Mouse (Mus musculus): ENCODE results near the gene Slc38a2. TPM values are rescaled to one million over a fixed set of nuclear protein-coding genes. Genes with fewer than 3 reads are reported as not detected.
A peak's percentile ranks its signal among the peaks of the same experiment; 100 is the strongest.

Gene Slc38a2
- polyA plus RNA-seq, 1 experiment from 2014 or later = 217 TPM

- 26% methylated on average over 14 of the region's 14 CpGs for WGBS
- ATAC-seq (ENCODE audit: insufficient read depth, low FRiP score, low TSS enrichment) = peak; percentile 85
- Histone ChIP-seq H3K9ac (ENCODE audit: low read length) (peak overlapping the region; percentile 89), H3K9me3 (ENCODE audit: control insufficient read depth, low read length) (no peaks in the 10 kb centered on the region), H3K27ac (ENCODE audit: low read depth, low read length) (peak overlapping the region; percentile 85), H3K27me3 (ENCODE audit: control insufficient read depth, insufficient read depth, low read length) (no peaks in the 10 kb centered on the region), H3K4me1 (ENCODE audit: control insufficient read depth, insufficient read depth, low read length) (peaks cover 7% of the 10 kb centered on the region; the same call in 1 of the 2 replicates), H3K4me2 (ENCODE audit: low read depth) (peak overlapping the region; percentile 83), H3K36me3 (ENCODE audit: control insufficient read depth, insufficient read depth, low read length) (no peaks in the 10 kb centered on the region), H3K4me3 (ENCODE audit: low read depth, low read length) (peak overlapping the region; percentile 54)
- no peak for DNase-seq (ENCODE audit: low spot score)
These were observed 9.5 kb upstream of the Slc38a2 start for GRCm38 (mm10) chr15:96708976-96709490.

GRCm38 (mm10) chr15:96708428-96708827, 8.9 kb upstream of the Slc38a2 start:
- Histone ChIP-seq H3K36me3 (ENCODE audit: control insufficient read depth, insufficient read depth, low read length) (no peaks in the 10 kb centered on the region), H3K4me1 (ENCODE audit: control insufficient read depth, insufficient read depth, low read length) (peaks cover 7% of the 10 kb centered on the region; the same call in 1 of the 2 replicates), H3K9ac (ENCODE audit: low read length) (no peak overlapping the region), H3K27me3 (ENCODE audit: control insufficient read depth, insufficient read depth, low read length) (no peaks in the 10 kb centered on the region), H3K9me3 (ENCODE audit: control insufficient read depth, low read length) (no peaks in the 10 kb centered on the region), H3K4me2 (ENCODE audit: low read depth) (no peak overlapping the region), H3K27ac (ENCODE audit: low read depth, low read length) (no peak overlapping the region), H3K4me3 (ENCODE audit: low read depth, low read length) (no peak overlapping the region)
- WGBS = 85% methylated on average over 8 of the region's 8 CpGs
- ATAC-seq (ENCODE audit: insufficient read depth, low FRiP score, low TSS enrichment) (no peak), DNase-seq (ENCODE audit: low spot score) (no peak)

GRCm38 (mm10) chr15:96707936-96708335, 8.4 kb upstream of the Slc38a2 start:
- no peak overlapping the region for H3K9ac ChIP-seq (ENCODE audit: low read length)
- no peak for ATAC-seq (ENCODE audit: insufficient read depth, low FRiP score, low TSS enrichment)
- no peaks in the 10 kb centered on the region for H3K27me3 ChIP-seq (ENCODE audit: control insufficient read depth, insufficient read depth, low read length)
- H3K27ac ChIP-seq (ENCODE audit: low read depth, low read length) = no peak overlapping the region
- no peaks in the 10 kb centered on the region for H3K9me3 ChIP-seq (ENCODE audit: control insufficient read depth, low read length)
- DNase-seq (ENCODE audit: low spot score) = no peak
- no peak overlapping the region for H3K4me2 ChIP-seq (ENCODE audit: low read depth)
- peaks cover 7% of the 10 kb centered on the region; the same call in 1 of the 2 replicates for H3K4me1 ChIP-seq (ENCODE audit: control insufficient read depth, insufficient read depth, low read length)
- 84% methylated on average over 2 of the region's 2 CpGs for WGBS
- no peak overlapping the region for H3K4me3 ChIP-seq (ENCODE audit: low read depth, low read length)
- H3K36me3 ChIP-seq (ENCODE audit: control insufficient read depth, insufficient read depth, low read length) = no peaks in the 10 kb centered on the region

- 88% methylated on average over 12 of the region's 12 CpGs for WGBS
- no peak for ATAC-seq (ENCODE audit: insufficient read depth, low FRiP score, low TSS enrichment)
- peaks cover 5% of the 10 kb centered on the region for H3K4me1 ChIP-seq (ENCODE audit: control insufficient read depth, insufficient read depth, low read length)
- no peak overlapping the region for H3K4me3 ChIP-seq (ENCODE audit: low read depth, low read length)
- H3K4me2 ChIP-seq (ENCODE audit: low read depth) = no peak overlapping the region
- H3K27me3 ChIP-seq (ENCODE audit: control insufficient read depth, insufficient read depth, low read length) = no peaks in the 10 kb centered on the region
- H3K9ac ChIP-seq (ENCODE audit: low read length) = no peak overlapping the region
- H3K27ac ChIP-seq (ENCODE audit: low read depth, low read length) = no peak overlapping the region
- DNase-seq (ENCODE audit: low spot score) = peak; percentile 9
- no peaks in the 10 kb centered on the region for H3K9me3 ChIP-seq (ENCODE audit: control insufficient read depth, low read length)
- no peaks in the 10 kb centered on the region for H3K36me3 ChIP-seq (ENCODE audit: control insufficient read depth, insufficient read depth, low read length)
These were observed 3.0 kb upstream of the Slc38a2 start for GRCm38 (mm10) chr15:96702466-96703031.

- peak overlapping the region; percentile 99; the same call in 1 of the 2 replicates for H3K27ac ChIP-seq (ENCODE audit: low read depth, low read length)
These were observed 1.2 kb upstream of the Slc38a2 start for GRCm38 (mm10) chr15:96700766-96701165.

GRCm38 (mm10) chr15:96698658-96699448, 677 bp downstream of the Slc38a2 start:
- Histone ChIP-seq H3K4me2 (ENCODE audit: low read depth) (peak overlapping the region; percentile 78), H3K27ac (ENCODE audit: low read depth, low read length) (peak overlapping the region; percentile 99), H3K36me3 (ENCODE audit: control insufficient read depth, insufficient read depth, low read length) (peaks cover 11% of the 10 kb centered on the region), H3K9me3 (ENCODE audit: control insufficient read depth, low read length) (no peaks in the 10 kb centered on the region), H3K4me3 (ENCODE audit: low read depth, low read length) (peak overlapping the region; percentile 94), H3K4me1 (ENCODE audit: control insufficient read depth, insufficient read depth, low read length) (peaks cover 13% of the 10 kb centered on the region), H3K9ac (ENCODE audit: low read length) (peak overlapping the region; percentile 100), H3K27me3 (ENCODE audit: control insufficient read depth, insufficient read depth, low read length) (no peaks in the 10 kb centered on the region)
- WGBS = under 1% methylated on average over 79 of the region's 101 CpGs
- ATAC-seq (ENCODE audit: insufficient read depth, low FRiP score, low TSS enrichment) (peak; percentile 83), DNase-seq (ENCODE audit: low spot score) (peak; percentile 90)

More at GRCm38 (mm10) chr15:96700766-96701165, 1.2 kb upstream of the Slc38a2 start:
- H3K36me3 ChIP-seq (ENCODE audit: control insufficient read depth, insufficient read depth, low read length) = peaks cover 2% of the 10 kb centered on the region; the same call in 1 of the 2 replicates
- peak; percentile 6 for DNase-seq (ENCODE audit: low spot score)
- peak overlapping the region; percentile 100 for H3K9ac ChIP-seq (ENCODE audit: low read length)
- no peaks in the 10 kb centered on the region for H3K9me3 ChIP-seq (ENCODE audit: control insufficient read depth, low read length)
- H3K4me3 ChIP-seq (ENCODE audit: low read depth, low read length) = peak overlapping the region; percentile 94; the same call in 1 of the 2 replicates
- peaks cover 13% of the 10 kb centered on the region for H3K4me1 ChIP-seq (ENCODE audit: control insufficient read depth, insufficient read depth, low read length)
- peak overlapping the region; percentile 78 for H3K4me2 ChIP-seq (ENCODE audit: low read depth)
- ATAC-seq (ENCODE audit: insufficient read depth, low FRiP score, low TSS enrichment) = no peak
- 36% methylated on average over 13 of the region's 13 CpGs for WGBS
- no peaks in the 10 kb centered on the region for H3K27me3 ChIP-seq (ENCODE audit: control insufficient read depth, insufficient read depth, low read length)

- DNase-seq (ENCODE audit: low spot score) (peak; percentile 6), ATAC-seq (ENCODE audit: insufficient read depth, low FRiP score, low TSS enrichment) (peak; percentile 10; the same call in 1 of the 2 replicates)
- peaks cover 16% of the 10 kb centered on the region for H3K36me3 ChIP-seq (ENCODE audit: control insufficient read depth, insufficient read depth, low read length)
- H3K4me1 ChIP-seq (ENCODE audit: control insufficient read depth, insufficient read depth, low read length) = peaks cover 13% of the 10 kb centered on the region
- no peaks in the 10 kb centered on the region for H3K9me3 ChIP-seq (ENCODE audit: control insufficient read depth, low read length)
- peak overlapping the region; percentile 99 for H3K27ac ChIP-seq (ENCODE audit: low read depth, low read length)
- no peaks in the 10 kb centered on the region for H3K27me3 ChIP-seq (ENCODE audit: control insufficient read depth, insufficient read depth, low read length)
- peak overlapping the region; percentile 78 for H3K4me2 ChIP-seq (ENCODE audit: low read depth)
- peak overlapping the region; percentile 94 for H3K4me3 ChIP-seq (ENCODE audit: low read depth, low read length)
- H3K9ac ChIP-seq (ENCODE audit: low read length) = peak overlapping the region; percentile 100
- WGBS = 25% methylated on average over 19 of the region's 19 CpGs
These were observed 1.5 kb downstream of the Slc38a2 start for GRCm38 (mm10) chr15:96697901-96698657.

- H3K4me1 ChIP-seq (ENCODE audit: control insufficient read depth, insufficient read depth, low read length) = peaks cover 13% of the 10 kb centered on the region
- H3K36me3 ChIP-seq (ENCODE audit: control insufficient read depth, insufficient read depth, low read length) = peaks cover 27% of the 10 kb centered on the region
- peak overlapping the region; percentile 78 for H3K4me2 ChIP-seq (ENCODE audit: low read depth)
- ATAC-seq (ENCODE audit: insufficient read depth, low FRiP score, low TSS enrichment) = no peak
- H3K9ac ChIP-seq (ENCODE audit: low read length) = no peak overlapping the region
- H3K4me3 ChIP-seq (ENCODE audit: low read depth, low read length) = peak overlapping the region; percentile 94
- WGBS = 83% methylated on average over 13 of the region's 13 CpGs
- no peaks in the 10 kb centered on the region for H3K27me3 ChIP-seq (ENCODE audit: control insufficient read depth, insufficient read depth, low read length)
- no peaks in the 10 kb centered on the region for H3K9me3 ChIP-seq (ENCODE audit: control insufficient read depth, low read length)
- H3K27ac ChIP-seq (ENCODE audit: low read depth, low read length) = no peak overlapping the region
- DNase-seq (ENCODE audit: low spot score) = peak; percentile 11
These were observed 2.8 kb downstream of the Slc38a2 start for GRCm38 (mm10) chr15:96696486-96697284.
